Mouse (Mus musculus): ENCODE data around the gene Zfp57. TPM values are rescaled to one million over a fixed set of nuclear protein-coding genes. Genes with fewer than 3 reads are reported as not detected.

Zfp57 gene
- polyA plus RNA-seq, 1 experiment from 2014 or later: 208 TPM

GRCm38 (mm10) chr17:37027486-37027885 is 26.5 kb downstream of the Zfp57 start:
- H3K36me3 ChIP-seq: no peaks in the 10 kb centered on the region
- no peak for ATAC-seq (ENCODE audit: low FRiP score, low read depth)
- 97% methylated on average over 4 of the region's 4 CpGs for WGBS
- H3K27me3 ChIP-seq (replicated peaks): no peaks in the 10 kb centered on the region
- H3K9me3 ChIP-seq: no peaks in the 10 kb centered on the region
- no peak overlapping the region for H3K4me2 ChIP-seq (replicated peaks)
- H3K9ac ChIP-seq: no peak overlapping the region
- no peak overlapping the region for H3K27ac ChIP-seq
- H3K4me3 ChIP-seq: no peak overlapping the region
- no peaks in the 10 kb centered on the region for H3K4me1 ChIP-seq

- peak; percentile 30 for ATAC-seq (ENCODE audit: low FRiP score, low read depth)
- Histone ChIP-seq H3K4me2 (replicated peaks) (peak overlapping the region; percentile 57), H3K4me3 (peak overlapping the region; percentile 28), H3K36me3 (no peaks in the 10 kb centered on the region), H3K9me3 (no peaks in the 10 kb centered on the region), H3K9ac (peak overlapping the region; percentile 51), H3K27me3 (replicated peaks) (no peaks in the 10 kb centered on the region), H3K4me1 (no peaks in the 10 kb centered on the region), H3K27ac (peak overlapping the region; percentile 94)
- WGBS: 5% methylated on average over 10 of the region's 10 CpGs
Observed at GRCm38 (mm10) chr17:37028212-37028611, 27.2 kb downstream of the Zfp57 start.

DNA sequence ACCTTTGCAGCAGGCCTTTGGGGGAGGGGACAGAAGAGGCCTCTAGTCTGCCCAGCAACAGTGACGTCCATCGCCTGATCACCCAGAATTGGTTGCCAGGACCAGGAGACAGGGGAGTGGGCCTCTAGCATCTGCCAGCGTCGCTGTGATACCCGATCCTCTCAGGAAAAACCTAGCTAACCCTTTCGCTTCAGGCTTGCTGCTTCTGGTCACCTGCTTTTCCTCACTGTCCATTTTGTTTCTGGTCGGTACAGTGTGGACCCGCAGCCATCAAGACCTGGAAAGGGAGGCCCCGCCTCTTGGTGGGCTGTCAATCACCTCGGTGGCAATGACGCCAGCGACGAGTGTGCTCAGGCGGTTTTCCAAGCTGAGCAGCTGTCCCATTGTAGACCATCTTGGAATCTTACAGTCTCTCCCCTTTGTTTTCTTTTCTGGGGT is 27.7 kb downstream of the Zfp57 start:
- Histone ChIP-seq H3K4me1 (no peaks in the 10 kb centered on the region), H3K9ac (peak overlapping the region; percentile 51), H3K27ac (peak overlapping the region; percentile 94), H3K4me3 (peak overlapping the region; percentile 28), H3K36me3 (no peaks in the 10 kb centered on the region), H3K9me3 (no peaks in the 10 kb centered on the region), H3K27me3 (replicated peaks) (no peaks in the 10 kb centered on the region), H3K4me2 (replicated peaks) (peak overlapping the region; percentile 57)
- peak; percentile 99 for ATAC-seq (ENCODE audit: low FRiP score, low read depth)
- WGBS: under 1% methylated on average over 14 of the region's 14 CpGs

GRCm38 (mm10) chr17:37029162-37029561 is 28.2 kb downstream of the Zfp57 start:
- 72% methylated on average over 8 of the region's 8 CpGs for WGBS
- peak overlapping the region; percentile 51; the same call in 1 of the 2 replicates for H3K9ac ChIP-seq
- H3K27ac ChIP-seq: peak overlapping the region; percentile 94
- H3K27me3 ChIP-seq (replicated peaks): no peaks in the 10 kb centered on the region
- peak overlapping the region; percentile 57 for H3K4me2 ChIP-seq (replicated peaks)
- no peaks in the 10 kb centered on the region for H3K9me3 ChIP-seq
- ATAC-seq (ENCODE audit: low FRiP score, low read depth): peak; percentile 35
- no peaks in the 10 kb centered on the region for H3K4me1 ChIP-seq
- H3K4me3 ChIP-seq: peak overlapping the region; percentile 28; the same call in 1 of the 2 replicates
- H3K36me3 ChIP-seq: no peaks in the 10 kb centered on the region

GRCm38 (mm10) chr17:37039127-37039894 is 38.3 kb downstream of the Zfp57 start:
- 81% methylated on average over 2 of the region's 2 CpGs for WGBS
- Histone ChIP-seq H3K27me3 (replicated peaks) (no peaks in the 10 kb centered on the region), H3K9ac (no peak overlapping the region), H3K4me2 (replicated peaks) (no peak overlapping the region), H3K27ac (no peak overlapping the region), H3K4me1 (no peaks in the 10 kb centered on the region), H3K36me3 (no peaks in the 10 kb centered on the region), H3K4me3 (no peak overlapping the region), H3K9me3 (no peaks in the 10 kb centered on the region)
- ATAC-seq (ENCODE audit: low FRiP score, low read depth): no peak

DNA sequence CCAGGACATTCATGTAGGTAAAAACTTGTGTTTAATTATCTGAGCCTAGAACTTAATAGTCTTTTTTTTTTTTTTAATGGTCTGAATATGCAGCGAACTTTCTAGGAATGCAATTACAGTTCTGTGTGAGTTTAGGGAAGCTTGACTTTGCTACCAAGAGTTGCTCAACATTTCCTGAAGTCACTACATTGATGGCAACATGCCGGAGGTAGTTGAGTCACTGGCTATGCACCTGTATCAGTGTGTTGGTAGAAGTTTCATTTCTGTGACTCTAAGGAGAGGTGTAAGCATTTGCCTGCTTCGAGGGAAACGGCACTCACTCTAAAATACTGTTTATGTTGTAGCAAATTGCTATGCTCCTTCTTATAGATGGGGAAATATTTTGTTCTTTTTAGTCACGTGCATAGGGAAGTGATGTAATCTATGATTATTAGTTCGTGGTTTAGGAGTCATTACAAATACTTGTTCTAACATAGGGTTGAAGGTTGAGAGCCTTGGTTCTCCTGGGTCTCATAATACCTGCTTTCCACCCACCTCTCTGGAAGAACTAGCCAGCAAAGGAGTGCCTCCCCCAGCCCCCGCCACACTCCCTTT is 43.8 kb downstream of the Zfp57 start:
- Histone ChIP-seq H3K4me3 (peak overlapping the region; percentile 79), H3K36me3 (no peaks in the 10 kb centered on the region), H3K4me2 (replicated peaks) (peak overlapping the region; percentile 85), H3K27me3 (replicated peaks) (peaks cover 8% of the 10 kb centered on the region), H3K9ac (peak overlapping the region; percentile 94), H3K27ac (peak overlapping the region; percentile 58), H3K9me3 (no peaks in the 10 kb centered on the region), H3K4me1 (peaks cover 28% of the 10 kb centered on the region)
- no peak for ATAC-seq (ENCODE audit: low FRiP score, low read depth)
- WGBS: 84% methylated on average over 7 of the region's 7 CpGs

- ATAC-seq (ENCODE audit: low FRiP score, low read depth): peak; percentile 79
- Histone ChIP-seq H3K36me3 (no peaks in the 10 kb centered on the region), H3K27ac (peak within 1 kb of the TSS; percentile 81)
Observed at GRCm38 (mm10) chr17:37045611-37046311, 44.8 kb downstream of the Zfp57 start, which contains the start of gene Gabbr1. Gene Gabbr1 (plus strand): TSS chr17:37045966.

GRCm38 (mm10) chr17:37046312-37047112 is 45.5 kb downstream of the Zfp57 start:
- Histone ChIP-seq H3K4me2 (replicated peaks) (peak overlapping the region; percentile 85), H3K27me3 (replicated peaks) (peaks cover 8% of the 10 kb centered on the region), H3K27ac (peak overlapping the region; percentile 81), H3K4me3 (peak overlapping the region; percentile 79), H3K4me1 (peaks cover 41% of the 10 kb centered on the region), H3K36me3 (no peaks in the 10 kb centered on the region), H3K9me3 (no peaks in the 10 kb centered on the region), H3K9ac (peak overlapping the region; percentile 94)
- WGBS: 1% methylated on average over 44 of the region's 58 CpGs
- peak; percentile 51 for ATAC-seq (ENCODE audit: low FRiP score, low read depth)

More at GRCm38 (mm10) chr17:37045611-37046311, 44.8 kb downstream of the Zfp57 start, which contains the start of gene Gabbr1:
- Histone ChIP-seq H3K4me3 (peak within 1 kb of the TSS; percentile 79), H3K4me2 (replicated peaks) (peak within 1 kb of the TSS; percentile 85), H3K9me3 (no peaks in the 10 kb centered on the region), H3K27me3 (replicated peaks) (peaks cover 8% of the 10 kb centered on the region), H3K9ac (peak within 1 kb of the TSS; percentile 94), H3K4me1 (peaks cover 35% of the 10 kb centered on the region)
- under 1% methylated on average over 42 of the region's 55 CpGs for WGBS

DNA sequence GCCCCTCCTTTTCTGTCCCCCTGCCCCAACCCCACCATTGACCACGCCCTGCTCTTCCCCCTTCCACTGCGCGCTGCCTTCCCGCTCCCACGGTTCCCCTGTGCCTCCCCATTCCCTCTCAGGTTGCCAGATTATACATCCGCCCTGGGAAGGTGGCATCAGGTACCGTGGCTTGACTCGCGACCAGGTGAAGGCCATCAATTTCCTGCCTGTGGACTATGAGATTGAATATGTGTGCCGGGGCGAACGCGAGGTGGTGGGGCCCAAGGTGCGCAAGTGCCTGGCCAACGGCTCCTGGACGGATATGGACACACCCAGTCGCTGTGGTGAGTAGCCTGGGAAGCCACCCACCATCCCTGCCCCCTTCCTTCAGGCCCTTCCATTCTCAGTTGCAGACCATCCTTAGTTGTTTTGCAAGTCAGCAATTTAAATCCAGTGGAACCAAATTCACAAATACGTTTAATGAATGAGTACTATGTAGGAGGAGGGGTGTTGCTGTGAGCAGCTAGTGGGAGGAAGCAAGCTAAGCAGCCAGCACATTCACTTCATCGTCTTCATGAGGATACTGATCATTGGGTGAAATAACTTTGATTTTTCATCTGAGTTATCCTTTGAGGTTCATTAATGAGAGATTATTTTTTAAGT is 46.5 kb downstream of the Zfp57 start:
- ATAC-seq (ENCODE audit: low FRiP score, low read depth): no peak
- Histone ChIP-seq H3K9me3 (no peaks in the 10 kb centered on the region), H3K4me3 (peak overlapping the region; percentile 79), H3K9ac (peak overlapping the region; percentile 94), H3K4me2 (replicated peaks) (peak overlapping the region; percentile 85), H3K4me1 (peaks cover 49% of the 10 kb centered on the region), H3K36me3 (no peaks in the 10 kb centered on the region), H3K27me3 (replicated peaks) (peaks cover 8% of the 10 kb centered on the region), H3K27ac (no peak overlapping the region)
- WGBS: 14% methylated on average over 19 of the region's 19 CpGs

- 0 out of 2 replicates have a peak overlapping the region, but pooled peaks have one; percentile 40 for H3K9ac ChIP-seq
- no peak overlapping the region for H3K27ac ChIP-seq
- peak overlapping the region; percentile 85 for H3K4me2 ChIP-seq (replicated peaks)
- ATAC-seq (ENCODE audit: low FRiP score, low read depth): no peak
- peaks cover 49% of the 10 kb centered on the region for H3K4me1 ChIP-seq
- H3K27me3 ChIP-seq (replicated peaks): peaks cover 8% of the 10 kb centered on the region
- H3K4me3 ChIP-seq: peak overlapping the region; percentile 15; the same call in 1 of the 2 replicates
- H3K36me3 ChIP-seq: no peaks in the 10 kb centered on the region
- 27% methylated on average over 3 of the region's 3 CpGs for WGBS
- H3K9me3 ChIP-seq: no peaks in the 10 kb centered on the region
Observed at GRCm38 (mm10) chr17:37047981-37048380, 47.0 kb downstream of the Zfp57 start.

- Histone ChIP-seq H3K9me3 (no peaks in the 10 kb centered on the region), H3K27me3 (replicated peaks) (peaks cover 8% of the 10 kb centered on the region), H3K9ac (0 out of 2 replicates have a peak overlapping the region, but pooled peaks have one; percentile 40), H3K36me3 (peaks cover 3% of the 10 kb centered on the region; the same call in 1 of the 2 replicates), H3K4me2 (replicated peaks) (peak overlapping the region; percentile 85), H3K4me3 (peak overlapping the region; percentile 15; the same call in 1 of the 2 replicates), H3K4me1 (peaks cover 49% of the 10 kb centered on the region), H3K27ac (no peak overlapping the region)
- WGBS: 70% methylated on average over 7 of the region's 7 CpGs
- ATAC-seq (ENCODE audit: low FRiP score, low read depth): no peak
Observed at GRCm38 (mm10) chr17:37048383-37048782, 47.4 kb downstream of the Zfp57 start.

Data from neural tube, embryonic 12.5 days (tissue).